Mouse (Mus musculus) forebrain, embryonic 14.5 days (tissue): ENCODE measurements around the gene Ndufb10. TPM values are rescaled to one million over a fixed set of nuclear protein-coding genes. Genes with fewer than 3 reads are reported as not detected.

Experiments used
- polyA plus RNA-seq: library from polyadenylated mRNA; unstranded; fragments of >200 nt; fragmentation: Nextera tagmentation; extraction: Ambion mirVana; gene quantifications from 2 replicates; pipeline ENCODE4 v1.2.1, GENCODE M21; 2014

Gene Ndufb10
- polyA plus RNA-seq, 1 experiment from 2014 or later: 312 TPM

Other genes with a start within 250 kb of the Ndufb10 start
- 31.8 and 37.2 TPM in 2 replicates for gene Mlst8, start 245.4 kb downstream of the Ndufb10 start, polyA plus RNA-seq
- gene Caskin1, start 235.9 kb downstream of the Ndufb10 start, polyA plus RNA-seq: 9.1 and 14.6 TPM in 2 replicates
- gene Traf7, start 196.5 kb downstream of the Ndufb10 start, polyA plus RNA-seq: 80.1 and 96.6 TPM in 2 replicates
- gene Rab26, start 190.3 kb downstream of the Ndufb10 start, polyA plus RNA-seq: 4.0 TPM in 2 replicates
- 12.9 and 16.7 TPM in 2 replicates for gene Pkd1, start 174.6 kb downstream of the Ndufb10 start, polyA plus RNA-seq
- 59.8 and 66.4 TPM in 2 replicates for gene Tsc2, start 91.8 kb downstream of the Ndufb10 start, polyA plus RNA-seq
- 10.0 and 12.3 TPM in 2 replicates for gene Nthl1, start 91.8 kb downstream of the Ndufb10 start, polyA plus RNA-seq
- gene Slc9a3r2, start 74.2 kb downstream of the Ndufb10 start, polyA plus RNA-seq: 22.4 and 31.3 TPM in 2 replicates
- not detected in 2 replicates for gene Npw, start 66.0 kb downstream of the Ndufb10 start, polyA plus RNA-seq
- gene Zfp598, start 54.8 kb downstream of the Ndufb10 start, polyA plus RNA-seq: 14.9 and 19.7 TPM in 2 replicates
- gene Syngr3, start 34.5 kb downstream of the Ndufb10 start, polyA plus RNA-seq: 105 and 136 TPM in 2 replicates
- 36.5 and 37.7 TPM in 2 replicates for gene Gfer, start 28.3 kb downstream of the Ndufb10 start, polyA plus RNA-seq
- gene Noxo1, start 28.2 kb downstream of the Ndufb10 start, polyA plus RNA-seq: 2.2 and 2.4 TPM in 2 replicates
- 85.3 and 86.1 TPM in 2 replicates for gene Tbl3, start 16.8 kb downstream of the Ndufb10 start, polyA plus RNA-seq
- not detected in 2 replicates for gene Rnf151, start 6.4 kb downstream of the Ndufb10 start, polyA plus RNA-seq
- 888 and 1,063 TPM in 2 replicates for gene Rps2, start 6.4 kb downstream of the Ndufb10 start, polyA plus RNA-seq
- gene Rpl3l, start 3.3 kb upstream of the Ndufb10 start, polyA plus RNA-seq: not detected in 2 replicates
- gene Msrb1, start 12.2 kb upstream of the Ndufb10 start, polyA plus RNA-seq: 25.3 TPM in 2 replicates
- 0.20 TPM in 1 of 2 replicates, not detected in the other for gene Hs3st6, start 28.5 kb upstream of the Ndufb10 start, polyA plus RNA-seq
- gene Meiob, start 79.8 kb upstream of the Ndufb10 start, polyA plus RNA-seq: not detected in 2 replicates
- gene Hagh, start 115.7 kb upstream of the Ndufb10 start, polyA plus RNA-seq: 49.7 and 52.8 TPM in 2 replicates
- 18.4 and 19.2 TPM in 2 replicates for gene Fahd1, start 125.9 kb upstream of the Ndufb10 start, polyA plus RNA-seq
- gene Igfals, start 141.5 kb upstream of the Ndufb10 start, polyA plus RNA-seq: 0.17 and 0.25 TPM in 2 replicates
- gene Nubp2, start 161.9 kb upstream of the Ndufb10 start, polyA plus RNA-seq: 89.6 and 96.1 TPM in 2 replicates
- 78.3 and 85.0 TPM in 2 replicates for gene Spsb3, start 162.2 kb upstream of the Ndufb10 start, polyA plus RNA-seq
- gene Eme2, start 170.6 kb upstream of the Ndufb10 start, polyA plus RNA-seq: 18.2 and 23.3 TPM in 2 replicates
- gene Mrps34, start 170.6 kb upstream of the Ndufb10 start, polyA plus RNA-seq: 73.5 and 78.4 TPM in 2 replicates
- gene Nme3, start 172.0 kb upstream of the Ndufb10 start, polyA plus RNA-seq: 79.7 and 93.4 TPM in 2 replicates
- 49.9 and 76.1 TPM in 2 replicates for gene Mapk8ip3, start 212.5 kb upstream of the Ndufb10 start, polyA plus RNA-seq
- gene Jpt2, start 236.2 kb upstream of the Ndufb10 start, polyA plus RNA-seq: 73.4 and 81.1 TPM in 2 replicates